In the genomic region with DNA sequence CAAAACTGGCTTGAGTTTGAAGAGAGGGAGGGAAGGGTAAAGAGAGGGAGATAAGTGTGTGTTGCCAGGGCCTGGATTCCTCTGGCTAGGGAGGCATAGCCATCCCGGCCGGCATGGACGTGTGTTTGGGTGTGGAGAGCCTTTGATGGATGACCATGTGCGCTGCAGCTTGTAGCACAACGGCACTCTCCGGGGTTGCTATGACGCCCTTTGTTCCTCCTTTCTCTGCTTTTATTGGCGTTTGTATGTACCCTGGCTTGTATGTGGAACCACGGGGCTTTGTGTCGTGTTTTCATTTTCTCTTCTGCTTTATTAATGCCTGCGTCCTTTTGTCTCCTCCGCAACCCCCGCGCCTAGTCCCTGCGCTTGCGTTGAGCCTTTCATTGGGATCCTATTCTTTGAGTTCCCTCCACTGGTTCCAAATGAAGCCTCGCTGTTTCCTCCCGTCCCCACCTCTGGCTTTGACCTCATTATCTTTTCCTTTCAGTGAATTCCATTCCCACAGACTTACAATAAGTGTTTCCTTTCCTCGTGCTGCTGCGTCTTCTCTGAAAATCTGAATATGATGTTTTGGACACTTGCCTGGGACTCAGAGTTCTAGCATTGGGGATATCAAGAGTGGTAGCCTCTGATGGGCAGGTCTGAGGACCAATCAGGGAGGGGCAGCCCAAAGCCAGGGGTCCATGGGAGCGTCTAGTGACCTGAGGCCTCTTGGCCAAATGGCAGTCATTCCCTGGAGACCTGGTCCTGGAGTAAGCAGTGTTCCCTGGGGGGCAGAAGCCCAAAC, we compare ENCODE assay signal across 8 mouse cellular contexts.
DNase-seq lines count a peak whose midpoint lies in the region; ATAC-seq lines count a peak whose summit lies in the region.

No protein-coding gene starts in this region.

- H3K4me2 ChIP-seq in embryonic facial prominence, embryonic 15.5 days (replicated peaks), result peak overlapping the region; percentile 25; the same call in 1 of the 2 replicates
- H3K4me2 ChIP-seq in neural tube, embryonic 12.5 days (replicated peaks), result peak overlapping the region; percentile 49

- H3K9ac ChIP-seq in embryonic facial prominence, embryonic 15.5 days, result no peak overlapping the region
- H3K9ac ChIP-seq in neural tube, embryonic 12.5 days, result no peak overlapping the region

- no peak for ATAC-seq in embryonic facial prominence, embryonic 15.5 days (ENCODE audit: insufficient number of reproducible peaks, low FRiP score, low TSS enrichment, low read depth)
- ATAC-seq in neural tube, embryonic 12.5 days (ENCODE audit: low FRiP score, low read depth), result peak; percentile 91
- no peak for ATAC-seq in megakaryocyte, adult 5-6 weeks (ENCODE audit: poor library complexity, severe bottlenecking)

- 37% methylated on average over 21 of the region's 21 CpGs for WGBS in embryonic facial prominence, embryonic 15.5 days
- WGBS in neural tube, embryonic 12.5 days, result 12% methylated on average over 21 of the region's 21 CpGs

- H3K4me1 ChIP-seq in embryonic facial prominence, embryonic 15.5 days, result 0 out of 2 replicates have a peak, but pooled peaks cover 9% of the 10 kb centered on the region
- H3K4me1 ChIP-seq in neural tube, embryonic 12.5 days, result peaks cover 10% of the 10 kb centered on the region

- H3K9me3 ChIP-seq in embryonic facial prominence, embryonic 15.5 days (replicated peaks), result no peaks in the 10 kb centered on the region
- no peaks in the 10 kb centered on the region for H3K9me3 ChIP-seq in neural tube, embryonic 12.5 days

- no peaks in the 10 kb centered on the region for H3K27me3 ChIP-seq in embryonic facial prominence, embryonic 15.5 days
- no peaks in the 10 kb centered on the region for H3K27me3 ChIP-seq in neural tube, embryonic 12.5 days (replicated peaks)

- H3K4me3 ChIP-seq in embryonic facial prominence, embryonic 15.5 days (replicated peaks), result peak overlapping the region; percentile 3; the same call in 1 of the 2 replicates
- H3K4me3 ChIP-seq in neural tube, embryonic 12.5 days, result 0 out of 2 replicates have a peak overlapping the region, but pooled peaks have one; percentile 17

- peak; percentile 16 for DNase-seq in adrenal gland, postnatal 14 days
- DNase-seq in adrenal gland, postnatal 25 days, result no peak
- peak; percentile 16 to 25 for DNase-seq in heart, postnatal 36 days
- peak; percentile 39 to 56 for DNase-seq in kidney, postnatal 4 days
- no peak for DNase-seq in frontal cortex, adult 2 months (ENCODE audit: extremely low spot score in 1 of 2, low spot score in 1 of 2)

- 0 out of 2 replicates have a peak overlapping the region, but pooled peaks have one; percentile 1 for H3K27ac ChIP-seq in embryonic facial prominence, embryonic 15.5 days (replicated peaks)
- peak overlapping the region; percentile 65; the same call in 1 of the 2 replicates for H3K27ac ChIP-seq in neural tube, embryonic 12.5 days

- intact Hi-C loops in heart, postnatal 36 days (cut with DNase I), result no loop called here

- H3K36me3 ChIP-seq in embryonic facial prominence, embryonic 15.5 days, result no peaks in the 10 kb centered on the region
- no peaks in the 10 kb centered on the region for H3K36me3 ChIP-seq in neural tube, embryonic 12.5 days

Comparison
In these comparisons a context has a peak if more than half of its experiments do, and no peak if none do; other contexts are left out.
1. DNase-seq: peak in adrenal gland, postnatal 14 days (single experiment), heart, postnatal 36 days (2 of 2) and kidney, postnatal 4 days (2 of 2); none in adrenal gland, postnatal 25 days (single experiment) and frontal cortex, adult 2 months (0 of 2).